Mouse (Mus musculus) activated CD4-positive, CD25-positive, alpha-beta regulatory T cell, adult 9 weeks (primary cell): ENCODE measurements around the gene Hoxd3. TPM values are rescaled to one million over a fixed set of nuclear protein-coding genes. Genes with fewer than 3 reads are reported as not detected.

Experiments used
- polyA plus RNA-seq: library from polyadenylated mRNA; unstranded; fragments of 100-300 nt; shearing (Covaris generic); gene quantifications from one replicate; pipeline ENCODE4 v1.2.1, GENCODE M21; 2017

Hoxd3 gene
- polyA plus RNA-seq: not detected

GRCm38 (mm10) chr2:74711721-74712621 lies at the start of gene Hoxd3, which contains the start of gene Hoxd4:
Hoxd3 (plus strand) TSS chr2:74711927.
Hoxd4 (plus strand) TSS chr2:74711929.

GRCm38 (mm10) chr2:74667842-74668357 lies 43.8 kb upstream of the Hoxd3 start, which contains the start of gene Hoxd13:
Hoxd13 (plus strand) TSS chr2:74668310.

GRCm38 (mm10) chr2:74674881-74675665 lies 36.7 kb upstream of the Hoxd3 start, which contains the start of gene Hoxd12:
Hoxd12 (plus strand) TSS chr2:74675013.

DNA sequence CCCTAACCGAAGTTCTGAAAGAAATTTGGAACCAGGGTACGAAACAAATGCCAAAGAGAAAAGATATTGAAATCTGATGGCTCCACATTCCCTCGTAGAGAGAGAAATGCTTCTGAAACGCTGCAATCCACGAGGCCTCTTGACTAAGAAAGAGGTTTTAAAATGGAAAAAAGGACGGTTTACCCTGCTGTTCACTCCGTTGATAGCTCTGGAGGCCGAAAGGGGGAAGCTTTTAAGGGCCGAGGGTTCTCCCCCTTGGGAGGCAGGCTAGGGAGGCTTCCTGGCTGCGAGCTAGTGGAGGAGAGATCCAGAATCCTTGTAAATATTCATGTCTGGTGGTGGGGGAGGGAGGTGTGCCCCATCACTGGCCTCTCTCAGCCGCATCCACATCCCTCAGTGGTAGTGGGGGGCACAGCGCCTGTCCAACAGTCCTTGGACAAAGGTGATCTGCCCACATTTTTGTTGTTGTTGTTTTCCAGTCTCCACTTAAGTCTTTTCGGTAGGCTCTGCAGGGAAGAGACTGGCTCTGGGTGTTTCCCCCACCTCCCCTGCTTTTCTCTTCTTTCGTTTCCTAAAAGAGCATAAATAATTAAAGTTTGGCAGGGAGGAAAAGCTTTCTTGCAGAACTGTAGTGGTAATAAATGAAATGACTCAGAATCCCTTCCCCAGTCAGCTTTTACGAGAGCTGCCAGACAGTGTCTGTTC lies 32.7 kb upstream of the Hoxd3 start, which contains the start of gene Hoxd11:
Hoxd11 (plus strand) TSS at position 667 of the 705 bp plus-strand sequence.

DNA sequence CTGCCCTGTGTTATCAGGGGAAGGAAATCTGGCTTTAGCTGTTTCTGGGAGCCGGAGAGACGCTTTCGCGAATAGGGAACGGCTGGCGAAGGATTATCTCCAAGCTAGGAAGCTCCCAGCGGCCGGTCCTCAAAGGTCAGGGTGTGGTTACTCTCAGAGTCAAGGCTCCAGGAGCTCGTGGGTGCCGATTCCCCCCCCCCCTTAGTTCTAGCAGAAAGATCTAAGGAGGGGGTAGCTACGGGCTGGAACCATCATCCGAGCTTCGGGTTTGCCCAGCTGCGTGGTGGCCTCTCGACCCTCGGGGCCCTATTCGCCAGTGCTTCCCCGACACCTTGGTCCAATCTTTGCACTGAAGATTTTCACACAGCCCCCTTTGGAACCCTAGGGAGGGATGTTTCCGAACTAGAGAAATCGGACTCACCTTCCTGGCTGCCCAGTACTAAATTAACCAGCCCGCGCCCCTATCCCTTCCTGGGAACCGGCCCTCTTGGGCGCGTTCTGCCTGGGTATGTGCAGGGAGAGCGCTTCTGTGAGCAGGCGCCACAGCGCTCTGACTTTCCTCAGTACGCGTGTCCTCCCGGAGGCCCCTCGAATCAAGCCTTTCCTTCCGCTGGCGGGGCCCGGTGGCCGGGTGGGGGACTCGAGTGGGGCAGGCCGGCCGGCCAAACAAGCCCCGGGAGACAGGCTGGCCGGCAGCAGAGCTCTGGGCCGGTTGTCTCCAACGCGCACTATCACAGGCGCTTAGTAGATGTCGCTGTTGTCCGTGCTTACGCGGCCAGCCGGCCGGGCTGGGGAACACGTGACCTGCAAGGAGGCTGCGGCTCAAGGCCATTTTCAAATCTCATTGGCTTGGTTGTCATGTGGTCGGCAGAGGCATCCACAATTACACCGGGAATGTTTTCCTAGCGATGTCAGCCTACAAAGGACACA lies 20.4 kb upstream of the Hoxd3 start, which contains the start of gene Hoxd10:
Hoxd10 (plus strand) TSS at position 903 of the 930 bp plus-strand sequence.

GRCm38 (mm10) chr2:74697567-74698121 lies 14.1 kb upstream of the Hoxd3 start, which contains the start of gene Hoxd9:
Hoxd9 (plus strand) TSS chr2:74697727.

GRCm38 (mm10) chr2:74704393-74704998 lies 7.2 kb upstream of the Hoxd3 start, which contains the start of gene Hoxd8:
Hoxd8 (plus strand) TSS chr2:74704615.

GRCm38 (mm10) chr2:74726551-74726950 lies 14.8 kb downstream of the Hoxd3 start, which contains the start of gene Gm28230:
Gm28230 (plus strand) TSS chr2:74726728.

DNA sequence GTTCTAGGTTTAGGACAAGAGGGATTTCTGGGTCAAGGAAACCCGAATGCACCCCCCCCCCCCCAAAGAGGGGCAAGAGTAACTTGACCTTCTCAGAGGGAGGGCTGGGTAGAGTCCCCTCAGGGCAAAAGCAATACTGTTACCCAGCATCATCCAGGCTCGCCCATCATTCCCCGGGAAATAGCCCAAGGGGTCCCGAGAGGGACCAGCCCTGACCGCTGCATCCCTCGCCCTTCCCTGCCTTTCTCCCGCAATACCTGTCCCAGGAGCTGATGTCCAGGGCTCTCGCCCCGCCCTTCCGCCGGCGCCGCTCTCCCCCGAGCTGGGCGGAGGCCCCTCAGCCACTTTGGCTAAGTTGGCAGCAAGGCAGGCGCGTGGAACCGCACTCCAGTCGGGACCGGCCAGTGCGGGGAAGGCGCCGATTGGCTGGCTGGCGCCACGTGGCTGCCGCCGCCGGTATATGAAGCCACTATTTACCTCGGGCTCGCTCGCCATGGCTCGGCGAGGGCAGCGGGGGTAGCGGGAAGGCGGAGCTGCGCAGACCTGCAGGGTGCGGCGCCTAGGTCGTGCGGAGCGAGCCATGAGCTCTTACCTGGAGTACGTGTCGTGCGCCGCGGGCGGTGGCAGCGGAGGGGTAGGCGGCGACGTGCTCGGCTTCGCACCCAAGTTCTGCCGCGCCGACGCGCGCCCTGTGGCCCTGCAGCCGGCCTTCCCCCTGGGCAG lies 51.0 kb downstream of the Hoxd3 start, which contains the start of gene Hoxd1:
Hoxd1 (plus strand) TSS at position 459 of the 723 bp plus-strand sequence.

Other genes with a start within 250 kb of the Hoxd3 start
- 21.1 TPM for gene Lnpk, start 132.5 kb upstream of the Hoxd3 start, polyA plus RNA-seq
- not detected for gene Evx2, start 52.4 kb upstream of the Hoxd3 start, polyA plus RNA-seq
- gene Hoxd13, start 43.6 kb upstream of the Hoxd3 start, polyA plus RNA-seq: not detected
- not detected for gene Hoxd12, start 36.9 kb upstream of the Hoxd3 start, polyA plus RNA-seq
- gene Hoxd11, start 32.4 kb upstream of the Hoxd3 start, polyA plus RNA-seq: not detected
- not detected for gene Hoxd10, start 20.0 kb upstream of the Hoxd3 start, polyA plus RNA-seq
- not detected for gene Hoxd9, start 14.2 kb upstream of the Hoxd3 start, polyA plus RNA-seq
- gene Hoxd8, start 7.3 kb upstream of the Hoxd3 start, polyA plus RNA-seq: not detected
- gene Hoxd4, start within 50 bp of the Hoxd3 start, polyA plus RNA-seq: not detected
- not detected for gene Gm28230, start 14.8 kb downstream of the Hoxd3 start, polyA plus RNA-seq
- not detected for gene Hoxd1, start 51.1 kb downstream of the Hoxd3 start, polyA plus RNA-seq
- gene Mtx2, start 113.9 kb downstream of the Hoxd3 start, polyA plus RNA-seq: 18.1 TPM